Mouse (Mus musculus): ENCODE results near the gene 4933402J07Rik.

DNA sequence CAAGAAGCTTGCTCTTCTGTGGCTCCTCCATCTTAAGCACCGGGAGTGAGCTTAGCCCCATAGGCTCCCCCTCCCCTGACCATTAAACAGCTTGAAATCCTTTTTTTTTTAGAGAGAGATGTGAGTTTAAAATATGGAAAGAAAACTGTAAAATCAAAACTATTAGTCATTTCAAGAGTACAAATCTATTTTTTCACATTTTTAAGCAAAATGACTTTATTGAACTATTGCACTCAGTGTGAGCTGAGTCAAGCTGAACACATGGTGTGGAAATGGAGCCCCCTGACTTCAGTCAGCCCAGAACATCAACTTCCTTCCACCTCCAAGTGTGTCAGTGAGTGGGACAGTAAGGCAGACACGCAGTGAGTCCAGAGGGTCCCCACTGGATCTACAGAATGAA is 55.9 kb downstream of the 4933402J07Rik start:
- no peak for TF ChIP-seq POLR2A (IDR thresholded peaks at IDR 0.05; ENCODE audit: control insufficient read depth, low read depth, low read length)
- no peak for TF ChIP-seq CTCF (IDR thresholded peaks at IDR 0.05; ENCODE audit: control insufficient read depth, insufficient read depth, insufficient replicate concordance, low read depth, low read length)

All from testis, adult 2 months (tissue).